Mouse (Mus musculus) adrenal gland, postnatal 4 days (tissue): ENCODE results near the gene Btbd9. TPM values are rescaled to one million over a fixed set of nuclear protein-coding genes. Genes with fewer than 3 reads are reported as not detected.
"Not testable (repeated sequence)": the region's sequence is repeated elsewhere in the genome, so short reads cannot be mapped to it uniquely, and the experiment has no call there.

Source experiments
- DNase-seq, 2 experiments: peaks; one replicate each; pipeline ENCODE4 v3.0.0; 2021 to 2022; ENCODE audit warnings: low spot score in 2 of 2, mixed read lengths in 2 of 2
- long read RNA-seq, 2 experiments: library from polyadenylated mRNA; stranded (forward); transcript quantifications; one replicate each; pipeline ENCODE4 v2.0.0; 2021
- total RNA-seq, 2 experiments: library from RNA; stranded (reverse); gene quantifications; 2 replicates each; pipeline ENCODE4 v1.2.3; 2021

The Btbd9 gene
- 10 to 100 TPM; 40.4 to 41.5 TPM for total RNA-seq
- long read RNA-seq, experiment 1, full-length matches to known transcripts: 8 of 19 reads
- long read RNA-seq, experiment 1, partial matches to known transcripts: 1 of 19 reads
- long read RNA-seq, experiment 1, other reads (novel, unspliced or antisense): 10 of 19 reads
- long read RNA-seq, experiment 2, full-length matches to known transcripts: 50 of 69 reads
- long read RNA-seq, experiment 2, partial matches to known transcripts: 2 of 69 reads
- long read RNA-seq, experiment 2, other reads (novel, unspliced or antisense): 17 of 69 reads

DNA sequence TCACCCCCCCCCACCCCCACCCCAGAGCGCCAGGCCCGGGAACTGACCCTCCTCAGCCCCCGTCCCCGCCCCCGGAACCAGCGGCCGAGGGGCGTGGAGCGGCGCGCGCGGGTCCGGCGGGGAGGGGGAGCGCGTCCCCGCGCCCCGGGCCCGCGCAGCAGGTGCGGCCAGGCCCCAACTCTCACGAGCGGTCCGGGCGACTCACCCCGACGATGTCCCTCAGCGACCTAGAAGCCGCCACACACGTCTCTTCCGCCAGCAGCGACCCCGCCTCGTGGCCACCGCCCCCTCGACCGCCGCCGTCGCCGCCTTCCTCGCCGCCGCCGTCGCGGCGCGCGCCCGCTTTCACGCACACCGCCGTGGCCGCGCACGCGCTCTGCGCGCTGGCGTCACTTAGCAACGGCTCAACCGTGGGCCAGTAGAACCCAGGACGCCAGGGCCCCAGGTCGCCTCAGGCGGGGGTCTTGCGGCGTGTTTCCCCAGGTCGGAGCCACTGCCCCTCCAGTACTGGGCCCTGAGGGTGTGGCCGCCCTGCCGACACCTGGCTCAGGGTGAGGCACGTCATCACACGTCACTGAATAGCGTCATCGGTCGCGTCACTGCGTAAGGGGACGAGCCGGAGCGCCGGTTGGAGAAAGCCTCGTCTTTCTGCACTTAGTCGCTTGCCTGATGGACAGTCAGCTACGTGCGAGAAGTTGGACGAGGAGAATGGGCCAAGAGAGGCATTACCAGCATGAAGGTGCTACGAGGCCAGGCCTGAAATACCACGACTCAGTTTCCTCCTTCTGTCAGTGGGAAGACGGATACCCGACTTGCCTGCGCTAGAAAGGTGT is at the start of gene Btbd9:
Gene Btbd9 (minus strand): TSS at position 548 of the 833 bp plus-strand sequence.
- DNase-seq: peak; percentile 87 to 94

DNA sequence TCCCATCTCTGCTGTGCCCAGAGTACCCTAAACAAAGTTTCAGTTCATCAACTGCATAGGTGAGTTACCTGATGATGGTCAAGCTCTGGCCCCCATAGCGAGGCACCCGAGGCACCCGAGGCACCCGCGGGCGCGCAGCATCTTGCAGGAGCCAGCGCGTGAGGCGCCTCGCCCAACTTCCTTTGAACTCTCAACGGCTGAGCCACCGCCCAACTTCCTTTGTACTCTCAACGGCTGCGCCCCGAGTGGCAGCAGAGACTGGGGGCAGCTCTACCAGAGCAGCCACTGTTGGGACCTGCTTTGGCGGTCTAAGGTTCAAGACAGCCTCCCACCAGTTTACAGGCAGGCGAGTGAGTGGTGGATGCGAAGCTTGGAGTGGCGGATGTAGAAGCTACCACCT is 47.8 kb upstream of the Btbd9 start, which contains the start of gene Dnah8:
Gene Dnah8 (plus strand): TSS at position 223 of the 400 bp plus-strand sequence.
- DNase-seq: not testable (repeated sequence)

DNA sequence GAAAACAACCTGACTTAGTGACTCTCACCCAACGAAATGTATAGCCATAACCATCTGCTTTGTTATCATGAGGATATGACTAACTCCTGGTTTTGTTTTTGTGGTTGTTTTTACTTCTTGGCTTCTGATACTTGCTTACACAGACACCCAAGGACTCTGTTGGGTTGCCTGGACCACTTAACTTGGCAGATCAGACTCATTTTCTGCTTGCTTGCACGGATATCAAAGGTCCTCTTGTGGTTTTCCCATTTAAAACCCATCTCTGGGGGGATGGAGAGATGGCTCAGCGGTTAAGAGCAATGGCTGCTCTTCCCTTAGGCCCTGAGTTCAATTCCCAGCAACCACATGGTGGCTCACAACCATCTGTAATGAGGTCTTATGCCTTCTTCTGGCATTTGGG is 46.9 kb upstream of the Btbd9 start:
- DNase-seq: no peak

DNA sequence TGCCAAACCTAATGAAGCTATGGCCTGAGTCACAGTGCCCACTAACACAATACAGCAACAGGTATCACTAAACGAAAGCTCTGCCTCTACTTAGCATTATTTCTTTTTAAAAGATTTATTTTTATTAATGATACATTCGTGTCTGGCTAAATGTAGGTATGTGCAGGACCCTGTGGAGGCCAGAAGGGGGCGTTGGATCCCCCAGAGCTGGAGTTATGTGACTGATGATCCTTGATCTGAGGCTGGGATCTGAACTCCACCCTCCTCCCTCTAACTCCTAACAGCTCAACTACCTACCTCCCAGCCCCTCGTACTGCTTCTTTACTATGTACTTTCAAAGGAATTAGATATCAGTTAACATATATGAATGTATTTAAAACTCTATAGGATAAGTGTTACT is 45.2 kb upstream of the Btbd9 start:
- no peak for DNase-seq

DNA sequence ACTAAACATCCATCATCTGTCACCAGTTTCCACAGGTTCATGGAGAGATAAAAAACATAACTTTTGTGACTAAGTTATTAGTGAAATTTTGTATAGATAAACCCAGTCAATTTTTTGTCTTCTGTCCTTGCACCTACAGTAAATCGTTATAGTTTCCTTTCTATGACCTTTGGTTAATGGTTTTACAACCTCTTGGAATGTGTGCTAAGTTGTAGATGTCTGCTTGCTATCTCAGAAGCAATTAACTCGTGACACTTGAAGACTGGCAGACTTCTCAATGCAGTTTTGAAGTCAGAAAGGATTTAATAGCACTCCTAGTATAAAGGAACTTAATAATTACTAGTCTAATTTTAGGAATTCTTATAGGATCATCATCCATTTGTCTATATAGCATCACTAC is 44.3 kb upstream of the Btbd9 start:
- DNase-seq: no peak

DNA sequence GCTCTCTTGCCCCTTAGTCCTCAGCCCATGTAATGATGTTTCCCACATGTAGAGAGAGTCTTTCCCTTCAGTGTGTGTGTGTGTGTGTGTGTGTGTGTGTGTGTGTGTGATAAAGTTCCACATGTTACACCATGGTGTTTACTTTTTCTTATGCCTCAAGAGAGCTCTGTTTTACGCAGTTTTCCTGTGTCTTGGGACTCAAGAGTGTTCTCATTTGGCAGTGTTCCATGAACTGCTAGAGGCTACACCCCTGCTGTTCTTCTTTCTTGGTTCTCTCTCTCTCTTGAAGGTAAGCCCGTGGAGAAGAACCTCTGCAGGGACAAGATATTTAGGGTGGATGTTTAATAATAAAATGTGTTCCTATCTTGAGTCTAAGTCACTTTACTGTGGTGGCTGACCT is 42.9 kb upstream of the Btbd9 start:
- no peak for DNase-seq

DNA sequence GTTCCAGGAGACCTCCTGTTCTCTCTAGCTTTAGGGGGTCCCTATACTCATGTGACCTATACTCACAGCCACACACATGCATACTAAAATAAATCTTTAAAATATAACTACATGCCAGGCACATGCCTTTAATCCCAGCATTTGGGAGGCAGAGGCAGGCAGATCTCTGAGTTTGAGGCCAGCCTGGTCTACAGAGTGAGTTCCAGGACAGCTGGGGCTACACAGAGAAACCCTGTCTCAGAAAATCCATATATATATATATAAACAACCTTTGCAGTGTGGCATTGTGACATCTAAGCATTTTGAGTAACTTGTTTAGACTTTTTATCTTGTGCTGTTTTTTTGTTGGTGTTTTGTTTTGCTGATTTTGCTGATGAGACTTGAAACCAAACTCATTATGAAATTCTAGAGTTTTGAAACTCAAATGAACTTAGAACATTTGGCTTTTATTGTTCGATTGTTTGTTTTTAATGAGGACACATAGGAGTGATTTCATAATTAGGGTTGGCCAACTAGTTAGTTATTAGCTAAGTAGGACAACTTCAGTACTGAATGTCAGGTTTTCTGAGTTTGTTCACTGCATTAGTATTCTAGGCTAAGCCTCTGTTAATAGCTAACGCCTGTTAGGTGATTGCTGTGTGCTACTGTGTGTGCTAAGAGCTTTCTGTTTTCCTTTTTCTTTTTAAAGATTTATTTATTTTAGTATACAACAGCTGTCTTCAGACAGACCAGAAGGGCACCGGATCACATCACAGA is 42.0 kb upstream of the Btbd9 start:
- no peak for DNase-seq

DNA sequence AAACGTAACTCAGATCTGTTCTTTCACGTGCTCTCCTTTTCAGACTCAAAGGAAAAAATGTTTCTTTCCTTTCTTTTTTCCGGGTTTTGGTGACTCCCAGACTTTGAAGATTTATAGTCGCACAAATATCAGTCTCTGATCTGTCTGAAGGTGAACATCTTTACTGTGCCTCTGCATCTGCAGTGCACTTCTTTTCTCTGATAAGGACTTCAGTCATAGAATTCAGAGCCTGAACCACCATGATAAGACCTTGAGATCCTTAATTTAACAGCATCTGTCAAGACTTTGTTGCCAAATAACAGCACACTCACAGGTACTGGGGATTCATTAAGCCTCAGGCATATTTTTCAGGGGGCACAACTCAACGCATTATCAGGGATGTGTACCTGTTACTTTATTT is 39.9 kb upstream of the Btbd9 start:
- no peak for DNase-seq

DNA sequence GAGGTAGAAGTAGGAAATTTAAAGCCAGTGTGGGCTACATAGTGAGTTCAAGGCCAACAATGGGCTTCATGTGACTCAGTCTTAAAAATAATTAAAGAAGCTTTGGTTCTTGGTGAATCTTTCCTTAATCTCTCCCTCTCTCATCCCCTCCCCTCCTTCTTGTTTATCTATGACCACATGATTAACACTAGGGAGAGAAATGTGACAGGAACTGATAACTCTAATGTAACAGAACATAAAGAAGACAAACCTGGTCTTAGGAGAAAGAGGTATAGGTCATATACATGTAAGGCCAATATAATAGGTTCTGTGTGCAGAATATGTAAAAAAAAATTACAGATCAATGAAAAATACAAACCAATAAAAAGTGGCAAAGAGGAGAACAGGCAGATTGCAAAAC is 37.1 kb upstream of the Btbd9 start:
- DNase-seq: no peak

DNA sequence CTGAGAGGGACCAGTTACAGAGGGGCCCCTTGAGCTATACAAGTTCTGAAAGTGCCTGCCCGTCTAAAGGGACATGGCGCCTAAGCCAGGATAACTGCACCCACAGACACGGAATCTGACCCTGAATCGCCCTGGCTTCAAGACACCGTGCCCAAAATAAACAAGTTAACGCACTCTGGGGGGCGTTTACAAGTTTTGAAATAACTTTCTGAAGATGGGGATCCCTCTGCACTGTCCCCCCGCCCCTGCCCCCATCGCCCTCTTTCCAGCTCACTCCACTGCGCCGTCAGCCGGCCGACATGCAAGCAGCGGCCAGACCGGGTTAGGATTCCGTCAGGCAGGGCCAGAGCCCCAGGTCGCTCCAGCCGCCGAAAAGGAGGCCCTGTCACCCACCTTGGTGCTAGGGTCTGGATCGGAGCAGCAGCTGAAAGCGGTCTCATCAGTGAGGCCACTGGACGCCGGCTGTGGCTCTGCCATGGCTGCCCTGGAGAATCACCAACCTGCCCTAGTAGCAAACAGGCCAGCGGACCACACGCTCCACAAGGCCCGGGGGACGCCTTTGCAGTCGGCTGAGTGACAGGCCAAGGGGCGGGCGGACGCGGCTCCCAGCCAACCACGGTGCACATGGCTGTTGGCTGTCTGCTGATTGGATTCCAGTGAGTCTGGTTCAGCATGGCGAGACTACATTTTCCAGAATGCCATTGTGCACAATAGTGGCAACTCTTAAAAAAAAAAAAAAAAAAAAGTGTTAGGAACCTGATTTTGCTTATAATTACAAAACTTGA is 36.0 kb upstream of the Btbd9 start:
- DNase-seq: peak; percentile 99 to 100

DNA sequence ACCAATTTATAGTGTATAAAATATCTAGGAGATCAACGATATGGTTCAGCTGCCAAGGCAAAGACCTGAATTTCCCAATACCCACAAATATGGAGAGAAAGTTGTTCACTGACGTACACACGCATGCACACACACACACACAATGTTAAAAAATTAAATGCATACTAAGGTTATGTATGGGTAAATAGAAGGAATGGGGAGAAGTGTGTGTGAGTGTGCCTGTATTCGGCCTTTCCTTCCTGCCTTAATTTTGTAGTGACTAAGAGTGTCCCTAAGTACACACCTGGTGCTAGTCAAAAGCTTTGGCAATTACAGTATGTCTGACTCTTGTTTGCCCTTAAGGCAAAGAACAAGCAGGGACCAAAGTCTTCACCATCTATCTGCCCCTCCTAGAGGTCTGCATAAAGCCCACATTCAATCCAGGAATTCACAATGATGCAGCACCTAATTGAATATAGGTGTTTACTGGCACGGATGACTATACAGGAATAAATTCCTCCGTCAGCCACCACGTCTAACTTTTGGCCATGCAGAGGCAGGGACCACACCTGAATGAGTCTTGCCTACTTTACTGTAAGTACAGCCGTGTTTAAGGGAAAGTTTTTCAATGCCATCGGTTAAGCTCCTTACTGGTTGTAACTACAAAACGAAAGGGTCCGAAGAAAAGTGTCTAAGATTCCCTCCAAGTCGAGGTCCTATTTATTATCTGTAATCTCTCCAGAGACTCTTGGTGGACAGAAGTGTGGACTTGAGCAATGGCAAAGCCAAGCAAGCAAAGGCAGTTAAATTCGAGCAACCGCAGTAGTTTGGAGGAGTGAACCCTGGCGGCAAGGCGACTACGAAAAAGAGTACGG is 35.2 kb upstream of the Btbd9 start:
- no peak for DNase-seq

DNA sequence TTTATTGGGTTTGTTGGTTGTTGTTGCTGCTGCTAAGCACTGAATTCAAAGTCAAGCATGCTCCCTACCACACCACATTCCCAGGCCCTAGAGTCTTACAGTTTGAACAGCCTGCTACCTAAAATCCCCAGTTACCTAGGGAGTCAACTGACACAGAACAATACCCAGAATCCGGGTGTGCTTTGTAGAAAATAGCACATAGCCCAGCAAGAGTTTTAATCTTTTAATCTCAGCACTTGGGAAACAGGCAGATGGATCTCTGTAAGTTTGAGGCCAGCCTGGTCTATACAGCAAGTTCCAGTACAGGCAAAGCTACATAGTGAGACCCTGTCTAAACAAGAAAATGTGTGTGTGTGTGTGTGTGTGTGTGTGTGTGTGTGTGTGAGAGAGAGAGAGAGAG is 34.5 kb upstream of the Btbd9 start:
- DNase-seq: no peak

DNA sequence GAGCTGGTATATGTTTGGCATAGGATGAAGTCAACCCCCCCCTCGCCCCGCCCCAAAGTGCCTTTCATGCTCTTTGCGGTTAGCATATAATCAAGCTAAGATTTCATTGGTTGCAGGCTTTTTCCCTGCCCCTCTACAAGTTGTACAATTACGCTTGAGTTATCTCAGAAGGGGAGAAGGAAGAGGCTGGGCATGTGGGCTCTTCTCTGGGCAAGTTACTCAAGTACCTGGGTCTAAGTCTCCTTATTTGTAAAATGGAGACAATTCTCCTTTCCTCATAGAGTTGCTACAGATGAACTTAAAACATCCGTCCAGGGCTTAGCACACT is 33.7 kb upstream of the Btbd9 start:
- DNase-seq: no peak

DNA sequence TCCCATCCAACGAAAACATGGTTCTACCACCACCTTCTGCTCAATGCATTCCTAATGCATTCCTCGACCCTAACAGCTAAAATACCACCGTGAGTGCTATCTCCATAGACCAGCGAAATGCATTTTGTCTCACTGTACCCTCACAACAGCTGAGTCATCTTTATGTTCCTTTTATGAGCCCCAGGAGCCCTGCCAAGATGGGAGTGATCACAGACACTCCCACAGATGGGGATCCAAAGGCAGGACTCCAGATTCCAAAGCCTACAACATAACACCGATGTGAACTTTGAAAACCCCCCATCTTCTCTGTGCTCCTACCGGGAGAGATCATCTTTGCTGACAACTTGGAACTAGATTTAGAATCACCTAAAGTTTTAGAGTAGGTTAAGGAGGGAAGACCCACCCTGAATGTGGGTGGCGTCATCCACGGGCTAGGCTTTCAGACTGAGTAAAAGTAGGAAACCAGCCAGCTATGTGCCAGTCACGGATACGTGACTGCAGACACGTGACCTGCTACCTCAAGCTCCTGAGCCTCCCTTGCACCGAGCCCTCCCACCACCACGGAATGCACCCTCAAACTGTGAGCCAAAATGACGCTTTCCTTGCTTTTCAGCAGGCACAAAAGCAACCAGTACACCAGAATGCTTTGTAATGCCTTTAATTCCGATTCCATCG is 33.2 kb upstream of the Btbd9 start:
- DNase-seq: no peak

DNA sequence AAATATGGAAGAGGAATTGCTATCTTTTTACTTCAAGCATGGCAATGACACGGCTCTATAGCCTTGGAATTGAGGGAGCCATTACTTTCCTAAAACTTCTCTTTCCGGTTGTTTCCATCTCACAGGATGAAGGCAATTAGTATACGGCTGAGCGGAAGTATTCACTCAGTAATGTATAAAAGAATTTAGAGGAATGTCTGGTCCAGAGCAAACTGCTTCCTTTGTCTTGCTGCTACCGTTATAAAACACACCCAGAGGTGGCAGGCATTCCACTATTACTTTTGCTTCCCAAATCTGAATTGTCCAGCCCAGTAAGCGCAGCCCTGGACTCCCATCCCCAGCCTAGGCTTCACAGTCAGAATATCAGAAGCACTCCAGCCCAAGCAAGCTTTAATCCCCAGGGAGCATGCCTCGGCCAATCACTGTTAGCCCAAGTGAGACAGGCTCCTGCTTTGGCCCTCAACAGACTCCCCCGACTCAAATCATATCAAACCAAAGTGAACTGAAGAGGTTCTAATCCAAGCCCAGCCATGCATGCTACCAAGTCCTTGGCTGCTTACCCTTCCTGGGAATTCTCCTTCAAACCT is 31.7 kb upstream of the Btbd9 start:
- no peak for DNase-seq

DNA sequence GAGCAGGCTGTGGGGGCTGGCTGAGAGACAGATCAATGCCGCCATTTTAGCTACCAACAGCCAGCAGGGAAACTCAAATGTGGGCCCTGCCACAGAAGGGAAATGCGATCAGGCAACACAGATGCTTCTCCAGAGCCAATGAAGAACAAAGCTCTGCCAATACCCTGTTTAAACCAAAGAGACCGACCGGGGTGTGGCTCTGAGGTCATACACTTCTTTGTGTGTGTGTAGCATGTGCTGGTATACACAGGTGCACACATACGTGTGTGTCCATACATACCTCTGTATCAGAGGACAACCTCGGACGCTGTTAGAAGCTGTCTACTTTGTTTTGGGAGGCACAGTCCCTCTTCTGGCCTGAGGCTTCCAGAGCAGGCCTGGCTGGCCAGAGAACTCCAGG is 31.0 kb upstream of the Btbd9 start:
- DNase-seq: no peak

DNA sequence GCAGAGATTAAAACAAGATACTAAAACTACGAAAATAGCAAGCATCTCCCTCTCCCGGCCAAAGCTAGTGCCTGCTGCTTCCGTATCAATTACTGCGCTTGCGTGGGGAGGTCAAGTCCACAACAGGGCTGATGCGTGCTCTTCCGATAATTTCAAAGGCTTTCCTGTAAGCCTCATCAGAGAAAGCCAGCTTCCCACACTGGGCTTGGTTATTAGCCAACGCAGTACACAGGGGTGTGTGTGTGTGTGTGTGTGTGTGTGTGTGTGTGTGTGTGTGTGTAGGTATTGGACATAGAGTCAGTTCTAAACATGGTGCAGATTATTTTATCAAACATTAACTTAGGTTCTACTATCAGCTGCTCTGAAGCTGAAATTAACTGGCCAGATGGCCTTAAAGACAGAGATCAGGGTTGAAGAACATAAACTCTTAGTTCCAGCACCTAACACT is 30.4 kb upstream of the Btbd9 start:
- DNase-seq: no peak

DNA sequence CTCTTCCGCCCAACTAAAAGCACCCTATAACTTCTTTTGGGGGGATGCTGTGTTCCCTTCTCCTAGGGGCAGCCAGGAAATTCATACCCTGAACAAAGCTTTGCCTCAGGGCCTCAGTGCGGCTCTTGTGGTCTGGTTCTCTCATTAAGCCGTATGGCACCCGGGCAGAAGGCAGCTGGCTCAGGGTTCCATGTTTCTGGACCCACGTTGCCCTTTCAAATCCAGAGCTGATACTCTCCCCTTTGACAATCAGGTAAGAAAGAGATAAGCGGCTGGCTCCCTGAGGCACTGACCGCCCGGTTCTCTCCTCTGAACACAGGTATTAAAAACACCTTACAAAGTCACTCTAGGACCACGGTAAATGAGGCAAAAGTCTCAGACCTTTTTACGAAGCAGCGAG is 29.9 kb upstream of the Btbd9 start:
- no peak for DNase-seq

DNA sequence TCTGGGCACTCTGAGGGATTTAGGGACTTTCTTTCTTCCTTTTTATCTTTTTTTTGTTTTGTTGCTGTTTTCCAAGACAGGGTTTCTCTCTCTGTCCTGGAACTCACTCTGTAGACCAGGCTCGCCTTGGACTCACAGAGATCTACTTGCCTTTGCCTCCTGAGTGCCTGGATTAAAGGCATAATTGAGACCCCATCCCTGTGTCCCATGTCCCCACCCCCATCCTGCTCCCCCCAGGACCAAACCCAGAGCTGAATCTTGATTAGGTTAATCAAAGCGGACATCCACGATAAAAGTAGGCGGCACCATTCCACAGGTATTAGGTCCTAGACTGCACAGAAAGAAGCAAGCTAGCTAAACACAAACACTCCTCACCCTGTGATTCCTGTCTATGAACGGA is 28.7 kb upstream of the Btbd9 start:
- no peak for DNase-seq
